Mouse (Mus musculus): ENCODE measurements around the gene Gm10309. TPM values are rescaled to one million over a fixed set of nuclear protein-coding genes. Genes with fewer than 3 reads are reported as not detected.

Gene Gm10309
- total RNA-seq (2021) (not detected), polyA plus RNA-seq (2012; rRNA removed) (0.08 TPM in 1 of 2 replicates, not detected in the other)
- long read RNA-seq = 0 reads

DNA sequence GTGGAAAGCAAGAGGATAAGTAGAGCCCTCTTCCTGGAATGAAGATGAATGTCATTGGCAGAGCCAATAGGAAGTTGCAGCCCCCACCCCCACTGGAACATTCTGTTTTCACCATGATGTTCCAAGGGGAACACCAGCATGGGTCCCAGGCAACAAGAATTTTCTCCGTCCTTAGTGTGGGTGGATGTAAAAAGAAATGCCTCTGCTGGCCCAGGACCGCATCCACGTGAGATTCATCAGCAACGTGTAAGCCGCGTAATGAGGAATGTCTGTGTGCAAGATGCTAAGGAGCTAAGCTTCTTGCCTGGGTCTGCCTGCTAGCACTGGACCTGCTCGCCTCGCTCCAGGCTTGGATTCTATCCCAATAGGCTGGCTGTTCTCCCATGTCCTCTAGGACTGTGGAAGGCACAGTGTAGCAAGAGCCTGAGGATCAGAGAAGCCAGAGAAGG is at the start of gene Gm10309:
Gm10309 (minus strand) TSS at position 50 of the 449 bp plus-strand sequence.
- Histone ChIP-seq H3K79me2 (replicated peaks; ENCODE audit: control insufficient read depth, insufficient read depth, low read length) (no peaks in the 10 kb centered on the region), H3K27me3 (ENCODE audit: control insufficient read depth, insufficient read depth, low read length) (no peaks in the 10 kb centered on the region), H3K9ac (ENCODE audit: low read depth, low read length) (no peak within 1 kb of the TSS), H3K27ac (peak within 1 kb of the TSS; percentile 41), H3K4me1 (ENCODE audit: control insufficient read depth, insufficient read depth, low read length) (peaks cover 29% of the 10 kb centered on the region), H3K4me3 (no peak within 1 kb of the TSS), H3K36me3 (ENCODE audit: control insufficient read depth, insufficient read depth, low read length) (peaks cover 7% of the 10 kb centered on the region)
- peak; percentile 72 to 76 for DNase-seq
- intact Hi-C loops (cut with DNase I) = no loop called here
- 62% methylated on average over 8 of the region's 8 CpGs for WGBS
- no peak for TF ChIP-seq EP300 (IDR thresholded peaks at IDR 0.05; ENCODE audit: insufficient read depth, low read depth, low read length)
- TF ChIP-seq CTCF (IDR thresholded peaks at IDR 0.05) = no peak
- no peak for TF ChIP-seq POLR2A (IDR thresholded peaks at IDR 0.05; ENCODE audit: insufficient read depth, low read depth, low read length)

DNA sequence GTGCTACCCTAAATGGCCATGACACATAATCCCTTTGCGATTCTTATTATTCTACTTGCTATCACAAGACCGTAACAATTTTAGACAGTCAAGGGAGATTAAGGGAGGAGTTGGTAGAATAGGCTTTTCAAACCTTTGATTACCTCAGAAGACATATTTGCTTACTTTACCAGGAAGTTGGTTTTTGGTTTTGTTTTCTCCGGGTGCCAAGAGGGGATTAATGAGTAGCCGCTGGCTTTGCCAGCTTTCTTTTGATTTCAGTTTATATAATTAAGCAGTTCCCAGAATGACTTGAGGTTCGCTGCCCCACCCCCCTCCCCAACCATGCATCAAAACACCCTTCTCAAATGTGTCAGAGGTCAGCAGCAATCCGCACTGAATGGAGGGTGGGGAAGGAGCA is 47.0 kb upstream of the Gm10309 start:
- no peak overlapping the region for H3K4me3 ChIP-seq
- H3K9ac ChIP-seq (ENCODE audit: low read depth, low read length) = no peak overlapping the region
- intact Hi-C loops (cut with DNase I) = no loop called here
- no peak for DNase-seq
- H3K27me3 ChIP-seq (ENCODE audit: control insufficient read depth, insufficient read depth, low read length) = no peaks in the 10 kb centered on the region
- TF ChIP-seq POLR2A (IDR thresholded peaks at IDR 0.05; ENCODE audit: insufficient read depth, low read depth, low read length) (no peak), EP300 (IDR thresholded peaks at IDR 0.05; ENCODE audit: insufficient read depth, low read depth, low read length) (no peak), CTCF (IDR thresholded peaks at IDR 0.05) (no peak)
- H3K27ac ChIP-seq = no peak overlapping the region
- 93% methylated on average over 6 of the region's 6 CpGs for WGBS
- H3K36me3 ChIP-seq (ENCODE audit: control insufficient read depth, insufficient read depth, low read length) = no peaks in the 10 kb centered on the region
- H3K4me1 ChIP-seq (ENCODE audit: control insufficient read depth, insufficient read depth, low read length) = peaks cover 5% of the 10 kb centered on the region
- no peaks in the 10 kb centered on the region for H3K79me2 ChIP-seq (replicated peaks; ENCODE audit: control insufficient read depth, insufficient read depth, low read length)

DNA sequence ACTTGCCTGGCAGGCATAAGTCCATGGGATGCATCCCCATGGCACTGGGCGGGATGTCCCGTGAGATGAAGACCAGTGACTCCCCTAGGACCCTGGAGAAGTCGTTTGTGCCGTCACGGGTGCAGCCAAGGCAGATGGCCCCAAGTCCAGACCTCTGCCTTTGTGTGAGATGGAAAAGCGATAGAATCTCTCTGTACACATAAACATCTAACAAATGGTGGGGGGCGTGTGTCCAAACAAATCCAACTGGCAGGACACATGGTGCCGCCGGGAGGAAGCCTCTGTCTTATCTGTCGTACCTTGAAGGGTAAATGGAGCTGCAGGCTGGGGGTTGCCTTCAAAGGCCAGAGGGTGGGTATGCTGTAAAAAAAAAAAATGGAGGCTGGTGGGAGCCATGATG is 46.5 kb upstream of the Gm10309 start:
- no peak for TF ChIP-seq EP300 (IDR thresholded peaks at IDR 0.05; ENCODE audit: insufficient read depth, low read depth, low read length)
- no peak for TF ChIP-seq CTCF (IDR thresholded peaks at IDR 0.05)
- TF ChIP-seq POLR2A (IDR thresholded peaks at IDR 0.05; ENCODE audit: insufficient read depth, low read depth, low read length) = no peak
- H3K79me2 ChIP-seq (replicated peaks; ENCODE audit: control insufficient read depth, insufficient read depth, low read length) = no peaks in the 10 kb centered on the region
- H3K4me3 ChIP-seq = no peak overlapping the region
- H3K27me3 ChIP-seq (ENCODE audit: control insufficient read depth, insufficient read depth, low read length) = no peaks in the 10 kb centered on the region
- no peaks in the 10 kb centered on the region for H3K36me3 ChIP-seq (ENCODE audit: control insufficient read depth, insufficient read depth, low read length)
- DNase-seq = no peak
- peaks cover 5% of the 10 kb centered on the region for H3K4me1 ChIP-seq (ENCODE audit: control insufficient read depth, insufficient read depth, low read length)
- H3K27ac ChIP-seq = no peak overlapping the region
- 81% methylated on average over 10 of the region's 10 CpGs for WGBS
- H3K9ac ChIP-seq (ENCODE audit: low read depth, low read length) = no peak overlapping the region
- intact Hi-C loops (cut with DNase I) = no loop called here

DNA sequence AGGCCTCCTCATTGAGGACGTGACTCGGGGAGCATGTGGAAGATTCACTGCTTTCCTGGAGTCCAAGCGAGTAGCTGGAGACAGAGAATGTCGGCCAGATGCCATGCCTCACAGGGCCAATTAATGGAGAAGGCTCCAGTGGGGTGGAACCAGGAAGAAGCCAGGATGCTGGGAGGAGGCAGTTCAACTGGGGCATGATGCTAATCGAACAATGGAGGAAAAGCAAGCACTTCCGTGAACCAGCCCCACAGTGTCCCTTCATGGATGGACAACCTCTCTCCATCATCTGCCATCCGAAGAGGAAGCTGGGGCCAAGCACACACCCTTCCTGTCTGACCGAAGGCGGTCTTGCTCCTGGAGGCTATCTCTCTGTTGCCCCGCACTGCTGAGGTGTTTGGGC is 44.1 kb upstream of the Gm10309 start:
- no peak overlapping the region for H3K4me3 ChIP-seq
- peak in 1 of 2 experiments; percentile 36 for DNase-seq
- no peak overlapping the region for H3K9ac ChIP-seq (ENCODE audit: low read depth, low read length)
- no peaks in the 10 kb centered on the region for H3K36me3 ChIP-seq (ENCODE audit: control insufficient read depth, insufficient read depth, low read length)
- WGBS = 60% methylated on average over 10 of the region's 10 CpGs
- H3K79me2 ChIP-seq (replicated peaks; ENCODE audit: control insufficient read depth, insufficient read depth, low read length) = no peaks in the 10 kb centered on the region
- no peaks in the 10 kb centered on the region for H3K27me3 ChIP-seq (ENCODE audit: control insufficient read depth, insufficient read depth, low read length)
- no peak overlapping the region for H3K27ac ChIP-seq
- TF ChIP-seq CTCF (IDR thresholded peaks at IDR 0.05) (no peak), POLR2A (IDR thresholded peaks at IDR 0.05; ENCODE audit: insufficient read depth, low read depth, low read length) (no peak), EP300 (IDR thresholded peaks at IDR 0.05; ENCODE audit: insufficient read depth, low read depth, low read length) (no peak)
- peaks cover 6% of the 10 kb centered on the region for H3K4me1 ChIP-seq (ENCODE audit: control insufficient read depth, insufficient read depth, low read length)
- intact Hi-C loops (cut with DNase I) = no loop called here

DNA sequence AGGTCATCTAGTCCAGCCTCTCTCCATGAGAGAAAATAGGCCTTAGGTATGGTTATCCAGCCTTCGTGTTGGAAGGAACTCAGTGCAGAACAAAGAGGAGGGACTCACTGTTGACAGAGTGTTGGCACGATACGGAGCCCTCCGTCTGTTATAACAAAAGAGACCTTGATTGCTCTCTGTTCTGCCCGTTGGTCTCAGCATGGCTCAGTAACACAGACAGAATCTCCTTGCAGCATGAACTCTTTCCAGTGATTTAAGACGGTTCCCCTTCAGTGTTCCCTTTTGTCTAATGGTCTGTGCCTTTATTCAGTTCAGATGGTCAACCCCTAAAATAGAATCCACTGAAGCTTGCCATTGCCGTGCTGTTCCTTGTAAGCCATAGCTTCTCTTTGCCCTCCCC is 41.5 kb upstream of the Gm10309 start:
- WGBS = 65% methylated on average over 7 of the region's 7 CpGs
- peaks cover 6% of the 10 kb centered on the region for H3K4me1 ChIP-seq (ENCODE audit: control insufficient read depth, insufficient read depth, low read length)
- intact Hi-C loops (cut with DNase I) = no loop called here
- DNase-seq = no peak
- H3K27me3 ChIP-seq (ENCODE audit: control insufficient read depth, insufficient read depth, low read length) = no peaks in the 10 kb centered on the region
- H3K79me2 ChIP-seq (replicated peaks; ENCODE audit: control insufficient read depth, insufficient read depth, low read length) = no peaks in the 10 kb centered on the region; the same call in 1 of the 2 replicates
- no peak overlapping the region for H3K9ac ChIP-seq (ENCODE audit: low read depth, low read length)
- H3K4me3 ChIP-seq = no peak overlapping the region
- TF ChIP-seq CTCF (IDR thresholded peaks at IDR 0.05) = no peak
- H3K27ac ChIP-seq = no peak overlapping the region
- no peaks in the 10 kb centered on the region for H3K36me3 ChIP-seq (ENCODE audit: control insufficient read depth, insufficient read depth, low read length)

DNA sequence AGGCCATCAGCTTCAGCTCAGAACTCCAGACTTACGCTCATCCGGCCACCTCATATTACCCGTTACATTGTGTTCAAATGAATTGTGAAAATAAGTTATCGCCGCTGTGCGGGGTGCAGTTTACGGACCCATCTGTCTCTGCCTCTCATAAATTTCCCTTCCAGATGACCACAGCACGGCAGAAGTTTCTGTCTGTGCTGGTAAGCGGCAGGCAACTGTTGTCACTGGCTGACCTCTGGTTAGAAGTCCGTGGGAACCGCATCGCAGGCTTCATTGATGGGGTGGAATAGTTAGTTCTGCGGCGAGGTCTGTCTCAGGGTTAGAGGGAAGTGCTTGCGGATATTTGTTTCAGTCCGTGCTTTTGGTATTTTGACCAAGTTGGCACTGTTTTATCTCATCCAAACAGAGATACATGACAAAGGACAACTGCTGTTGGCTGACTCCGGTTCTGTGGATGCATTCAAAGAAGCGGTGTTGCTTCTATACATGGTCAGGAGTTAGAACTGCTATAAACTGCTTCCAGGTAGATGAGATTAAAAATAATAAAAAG is 34.9 kb upstream of the Gm10309 start:
- no peaks in the 10 kb centered on the region for H3K36me3 ChIP-seq (ENCODE audit: control insufficient read depth, insufficient read depth, low read length)
- H3K9ac ChIP-seq (ENCODE audit: low read depth, low read length) = no peak overlapping the region
- intact Hi-C loops (cut with DNase I) = loop anchor here (5.0 kb wide), 3 partner anchors 47 to 167 kb away; no protein-coding TSS in a partner anchor
- no peaks in the 10 kb centered on the region for H3K27me3 ChIP-seq (ENCODE audit: control insufficient read depth, insufficient read depth, low read length)
- H3K27ac ChIP-seq = peak overlapping the region; percentile 45
- TF ChIP-seq CTCF (IDR thresholded peaks at IDR 0.05) = no peak
- no peak for TF ChIP-seq EP300 (IDR thresholded peaks at IDR 0.05; ENCODE audit: insufficient read depth, low read depth, low read length)
- TF ChIP-seq POLR2A (IDR thresholded peaks at IDR 0.05; ENCODE audit: insufficient read depth, low read depth, low read length) = no peak
- peaks cover 17% of the 10 kb centered on the region for H3K4me1 ChIP-seq (ENCODE audit: control insufficient read depth, insufficient read depth, low read length)
- 45% methylated on average over 18 of the region's 18 CpGs for WGBS
- H3K79me2 ChIP-seq (replicated peaks; ENCODE audit: control insufficient read depth, insufficient read depth, low read length) = no peaks in the 10 kb centered on the region; the same call in 1 of the 2 replicates
- peak; percentile 32 to 37 for DNase-seq
- no peak overlapping the region for H3K4me3 ChIP-seq
